Mouse (Mus musculus) erythroblast, adult 5-6 weeks (primary cell): ENCODE data around the gene Stim2. TPM values are rescaled to one million over a fixed set of nuclear protein-coding genes. Genes with fewer than 3 reads are reported as not detected.

Experiments
- total RNA-seq, 2 experiments: library from RNA; stranded (forward) in 1 of 2; stranded (reverse) in 1 of 2; fragments of 150-400 nt in 1 of 2; fragments of 200-764, 138-1000 nt in 1 of 2; gene quantifications; 2 replicates each; pipeline versions ENCODE4 v1.2.3 to v1.2.4; 2015 to 2017; ENCODE audit warnings: low replicate concordance in 2 of 2

Stim2 gene
- total RNA-seq, 2 experiments from 2014 or later = 3.3 to 7.9 TPM

Other genes starting within 250 kb of the Stim2 start
- 2.1 and 9.8 TPM in 2 replicates for gene Tbc1d19, start 188.9 kb upstream of the Stim2 start, total RNA-seq (2015; ENCODE audit: low replicate concordance)
- gene Tbc1d19, start 188.9 kb upstream of the Stim2 start, total RNA-seq (2017; ENCODE audit: low replicate concordance) = 1.3 and 11.4 TPM in 2 replicates